Mouse (Mus musculus): ENCODE data around the gene Ankle1. TPM values are rescaled to one million over a fixed set of nuclear protein-coding genes. Genes with fewer than 3 reads are reported as not detected.

Ankle1 gene
- polyA plus RNA-seq, 1 experiment = 3.3 TPM

DNA sequence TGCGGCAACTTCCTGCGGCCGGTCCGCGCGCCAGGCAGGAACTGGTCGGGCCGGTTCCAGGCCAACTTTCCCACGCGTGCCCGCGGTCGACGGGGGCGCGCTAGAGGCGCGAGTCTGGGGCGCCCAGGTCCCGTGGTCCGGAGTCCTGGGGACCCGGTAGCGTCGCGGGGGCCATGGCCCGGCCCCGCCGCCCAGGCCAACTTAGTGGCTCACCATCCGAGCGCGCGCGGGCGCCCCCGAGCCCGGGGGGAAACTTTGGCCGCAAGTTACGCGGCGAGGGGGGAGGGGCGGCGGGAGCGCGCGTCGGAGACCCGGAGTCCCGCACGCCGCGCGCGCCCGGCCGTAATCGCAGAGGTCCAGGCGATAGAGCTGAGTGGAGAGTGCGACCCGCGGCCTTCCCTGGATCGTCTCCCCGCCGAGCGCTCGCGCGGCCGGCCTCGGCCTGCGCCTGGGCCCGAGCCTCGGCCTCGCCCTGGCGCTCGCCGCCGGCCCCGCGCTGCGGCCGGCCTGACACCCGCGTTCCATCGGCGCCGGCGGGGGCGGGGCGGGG is 24.3 kb upstream of the Ankle1 start, which contains the start of gene Nr2f6:
Gene Nr2f6 (minus strand): TSS at position 540 of the 550 bp plus-strand sequence.
- Histone ChIP-seq H3K4me3 (replicated peaks) (peak within 1 kb of the TSS; percentile 94), H3K27me3 (replicated peaks) (peaks cover 57% of the 10 kb centered on the region), H3K9me3 (no peaks in the 10 kb centered on the region), H3K4me1 (peaks cover 39% of the 10 kb centered on the region), H3K36me3 (replicated peaks; ENCODE audit: low read length) (peaks cover 14% of the 10 kb centered on the region)
- no peak for TF ChIP-seq GATA1 (IDR thresholded peaks at IDR 0.05; ENCODE audit: borderline replicate concordance, low read length)
- no peak for TF ChIP-seq FLI1 (IDR thresholded peaks at IDR 0.05; ENCODE audit: low read length)

DNA sequence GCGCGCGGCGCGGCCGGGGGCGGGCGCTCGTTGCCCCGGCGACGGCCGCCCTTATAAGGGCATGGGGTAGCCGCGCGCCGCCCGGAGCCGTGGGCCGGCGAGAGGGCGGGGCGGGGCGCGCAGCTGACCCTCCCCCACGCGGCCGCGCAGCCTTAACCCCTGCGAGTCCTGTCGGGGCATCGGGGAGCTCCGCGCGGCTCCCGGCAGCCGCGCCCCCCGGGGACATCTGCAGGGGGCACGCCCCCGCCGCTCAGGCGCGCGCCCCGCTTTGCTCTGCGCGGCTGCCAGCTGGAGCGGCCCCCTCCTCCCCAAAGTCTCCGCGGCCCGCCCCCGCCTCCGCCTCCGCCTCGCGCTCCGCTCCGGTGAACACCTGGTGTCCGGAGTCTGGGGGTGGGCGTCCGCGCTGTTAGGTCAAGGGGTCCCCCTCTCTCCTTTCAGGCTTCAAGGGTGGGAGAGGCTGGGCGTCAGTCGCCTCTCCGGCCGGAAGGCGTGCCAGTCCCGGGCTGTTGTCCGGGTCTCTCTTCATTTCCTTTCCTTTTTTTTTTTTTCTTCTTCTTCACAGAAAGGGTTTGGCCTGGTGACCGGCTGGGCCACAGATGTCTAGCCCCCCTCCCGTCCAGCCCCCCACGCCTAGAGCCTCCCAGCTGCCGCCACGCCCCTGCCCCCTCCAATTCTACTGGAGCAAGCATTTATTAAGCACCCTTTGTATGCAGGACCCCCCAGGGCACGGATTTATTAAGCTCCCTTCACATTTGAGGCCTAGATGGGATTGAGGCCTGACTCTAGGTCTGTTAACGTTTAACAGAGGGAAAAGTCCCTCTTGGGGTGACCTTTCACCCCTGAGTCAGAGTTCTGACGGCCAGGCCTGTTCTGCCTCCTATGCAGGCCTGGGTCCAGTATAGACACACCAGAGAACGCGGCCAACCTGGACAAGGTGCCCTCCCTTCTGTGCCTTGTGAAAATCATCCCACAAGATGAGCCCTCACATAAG is 23.5 kb upstream of the Ankle1 start:
- Histone ChIP-seq H3K4me1 (peaks cover 31% of the 10 kb centered on the region), H3K27me3 (replicated peaks) (peaks cover 54% of the 10 kb centered on the region), H3K4me3 (replicated peaks) (peak overlapping the region; percentile 94), H3K36me3 (replicated peaks; ENCODE audit: low read length) (peaks cover 10% of the 10 kb centered on the region), H3K9me3 (no peaks in the 10 kb centered on the region)
- TF ChIP-seq FLI1 (IDR thresholded peaks at IDR 0.05; ENCODE audit: low read length) = no peak
- TF ChIP-seq GATA1 (IDR thresholded peaks at IDR 0.05; ENCODE audit: borderline replicate concordance, low read length) = no peak

DNA sequence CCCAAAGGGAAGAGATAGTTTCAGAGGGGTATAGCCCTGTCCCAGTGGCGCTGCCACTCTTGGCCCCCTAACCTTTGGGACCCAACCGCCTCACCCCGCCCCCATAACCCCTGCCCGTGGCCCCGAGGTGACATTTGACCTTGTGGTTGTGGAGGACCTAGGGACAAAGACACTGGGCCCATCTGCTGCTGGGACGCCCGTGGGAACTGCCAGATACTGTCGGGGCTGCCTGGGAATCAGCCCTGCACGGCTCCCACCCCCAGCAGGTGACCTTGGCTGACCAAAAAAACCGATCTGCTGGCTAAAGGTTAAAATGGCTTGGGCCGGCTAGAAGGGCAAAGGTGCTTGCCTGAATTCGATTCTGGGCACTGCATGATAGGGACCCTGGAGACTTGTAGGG is 22.4 kb upstream of the Ankle1 start:
- TF ChIP-seq GATA1 (IDR thresholded peaks at IDR 0.05; ENCODE audit: borderline replicate concordance, low read length) (no peak), FLI1 (IDR thresholded peaks at IDR 0.05; ENCODE audit: low read length) (no peak)
- Histone ChIP-seq H3K9me3 (no peaks in the 10 kb centered on the region), H3K4me1 (peaks cover 38% of the 10 kb centered on the region), H3K4me3 (replicated peaks) (no peak overlapping the region), H3K27me3 (replicated peaks) (peaks cover 50% of the 10 kb centered on the region), H3K36me3 (replicated peaks; ENCODE audit: low read length) (no peaks in the 10 kb centered on the region)

DNA sequence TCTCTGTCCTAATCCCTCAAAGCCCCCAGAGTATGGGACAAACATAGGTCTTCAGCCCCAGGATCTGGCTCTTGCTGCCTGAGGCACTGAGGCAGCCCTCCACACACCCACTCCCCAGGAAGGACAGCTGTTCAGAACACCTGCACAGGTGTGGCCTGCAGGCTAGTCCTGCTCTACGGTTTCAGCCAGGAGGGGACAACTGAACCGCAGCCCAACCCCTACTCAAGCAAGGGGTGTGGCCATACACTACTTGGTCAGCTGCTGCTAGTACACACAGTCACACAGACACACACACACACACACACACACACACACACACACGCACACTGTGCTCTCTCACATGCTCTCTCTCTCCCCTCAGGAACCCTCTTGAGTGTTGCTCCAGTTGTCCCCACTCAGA is 21.9 kb upstream of the Ankle1 start:
- H3K4me3 ChIP-seq (replicated peaks) = no peak overlapping the region
- H3K27me3 ChIP-seq (replicated peaks) = peaks cover 51% of the 10 kb centered on the region
- H3K4me1 ChIP-seq = peaks cover 41% of the 10 kb centered on the region
- no peaks in the 10 kb centered on the region for H3K9me3 ChIP-seq
- TF ChIP-seq FLI1 (IDR thresholded peaks at IDR 0.05; ENCODE audit: low read length) (no peak), GATA1 (IDR thresholded peaks at IDR 0.05; ENCODE audit: borderline replicate concordance, low read length) (no peak)
- no peaks in the 10 kb centered on the region for H3K36me3 ChIP-seq (replicated peaks; ENCODE audit: low read length)

DNA sequence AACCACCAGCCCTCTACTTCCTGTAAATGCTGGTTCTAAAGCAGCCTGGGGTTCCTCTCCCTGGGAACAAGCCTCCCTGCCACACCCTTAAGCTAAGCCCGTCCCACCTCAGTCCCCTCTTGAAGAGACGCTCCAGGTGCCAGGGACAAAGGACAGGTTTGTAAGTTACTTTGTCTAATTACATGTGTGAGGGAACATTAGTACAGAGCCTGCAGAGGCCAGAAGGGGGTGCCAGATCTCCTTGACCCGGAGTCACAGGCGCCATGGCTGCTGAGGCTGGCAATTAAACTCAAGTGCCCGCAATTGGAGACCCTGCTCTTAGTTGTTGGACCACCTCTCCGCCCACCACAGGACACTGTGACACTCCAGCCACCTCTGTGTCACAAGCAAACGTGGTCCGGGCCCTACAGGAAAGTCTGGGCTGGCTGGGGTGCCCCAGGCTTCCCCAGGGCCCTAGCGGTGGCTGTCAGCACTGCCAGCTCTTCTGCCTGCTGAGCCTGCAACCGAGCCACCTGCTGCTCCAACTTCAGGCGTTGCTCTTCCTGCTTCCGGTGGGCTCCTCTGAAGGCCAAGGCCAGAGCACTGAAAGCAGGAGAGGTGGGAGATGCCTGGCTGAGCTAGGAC is 20.5 kb upstream of the Ankle1 start:
- no peak for TF ChIP-seq GATA1 (IDR thresholded peaks at IDR 0.05; ENCODE audit: borderline replicate concordance, low read length)
- no peak for TF ChIP-seq FLI1 (IDR thresholded peaks at IDR 0.05; ENCODE audit: low read length)
- Histone ChIP-seq H3K9me3 (0 out of 2 replicates have a peak, but pooled peaks cover 4% of the 10 kb centered on the region), H3K4me3 (replicated peaks) (no peak overlapping the region), H3K27me3 (replicated peaks) (peaks cover 43% of the 10 kb centered on the region), H3K36me3 (replicated peaks; ENCODE audit: low read length) (no peaks in the 10 kb centered on the region), H3K4me1 (peaks cover 29% of the 10 kb centered on the region)

DNA sequence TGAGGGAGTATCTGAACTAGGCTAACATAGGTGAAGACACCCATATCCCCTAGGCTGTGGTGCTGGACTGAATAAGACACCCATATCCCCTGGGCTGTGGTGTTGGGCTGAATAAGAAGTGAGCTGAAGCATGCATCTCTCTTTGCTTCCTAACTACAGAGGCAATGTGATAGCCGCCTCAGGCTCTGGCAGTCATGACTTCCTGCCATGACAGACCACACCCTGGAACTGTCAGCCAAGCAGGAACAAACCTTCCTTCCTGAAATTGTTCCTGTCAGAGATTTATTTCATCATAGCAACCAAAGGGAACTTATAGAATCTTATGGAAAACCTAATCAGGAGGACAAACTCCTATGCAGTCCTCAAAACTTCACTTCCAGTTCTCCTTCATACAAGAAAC is 17.5 kb upstream of the Ankle1 start:
- peaks cover 4% of the 10 kb centered on the region; the same call in 1 of the 2 replicates for H3K9me3 ChIP-seq
- no peaks in the 10 kb centered on the region for H3K36me3 ChIP-seq (replicated peaks; ENCODE audit: low read length)
- no peak overlapping the region for H3K4me3 ChIP-seq (replicated peaks)
- H3K27me3 ChIP-seq (replicated peaks) = peaks cover 29% of the 10 kb centered on the region
- peaks cover 16% of the 10 kb centered on the region for H3K4me1 ChIP-seq
- TF ChIP-seq GATA1 (IDR thresholded peaks at IDR 0.05; ENCODE audit: borderline replicate concordance, low read length) (no peak), FLI1 (IDR thresholded peaks at IDR 0.05; ENCODE audit: low read length) (no peak)

DNA sequence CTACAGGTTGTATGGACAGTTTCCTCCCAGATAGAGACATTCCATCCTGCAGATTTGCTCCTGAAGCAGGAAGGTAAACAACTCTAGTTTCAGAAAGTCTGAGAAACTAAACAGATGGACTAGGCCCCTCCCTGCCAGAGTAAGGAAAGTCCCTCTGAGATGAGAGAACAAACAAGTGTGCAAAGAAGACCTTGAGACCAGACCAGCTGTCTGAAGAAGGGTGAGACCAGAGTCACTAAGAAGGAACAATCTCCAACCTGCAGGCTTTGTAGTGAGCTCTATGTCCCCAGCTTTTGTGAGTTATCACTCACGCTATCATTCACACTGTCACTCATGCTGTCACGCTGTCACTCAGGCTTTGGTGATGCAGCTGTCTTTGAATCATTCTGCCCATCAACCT is 14.1 kb upstream of the Ankle1 start:
- Histone ChIP-seq H3K27me3 (replicated peaks) (peaks cover 23% of the 10 kb centered on the region), H3K4me1 (peaks cover 41% of the 10 kb centered on the region), H3K9me3 (peaks cover 9% of the 10 kb centered on the region; the same call in 1 of the 2 replicates), H3K4me3 (replicated peaks) (no peak overlapping the region), H3K36me3 (replicated peaks; ENCODE audit: low read length) (no peaks in the 10 kb centered on the region)
- no peak for TF ChIP-seq GATA1 (IDR thresholded peaks at IDR 0.05; ENCODE audit: borderline replicate concordance, low read length)
- TF ChIP-seq FLI1 (IDR thresholded peaks at IDR 0.05; ENCODE audit: low read length) = no peak

DNA sequence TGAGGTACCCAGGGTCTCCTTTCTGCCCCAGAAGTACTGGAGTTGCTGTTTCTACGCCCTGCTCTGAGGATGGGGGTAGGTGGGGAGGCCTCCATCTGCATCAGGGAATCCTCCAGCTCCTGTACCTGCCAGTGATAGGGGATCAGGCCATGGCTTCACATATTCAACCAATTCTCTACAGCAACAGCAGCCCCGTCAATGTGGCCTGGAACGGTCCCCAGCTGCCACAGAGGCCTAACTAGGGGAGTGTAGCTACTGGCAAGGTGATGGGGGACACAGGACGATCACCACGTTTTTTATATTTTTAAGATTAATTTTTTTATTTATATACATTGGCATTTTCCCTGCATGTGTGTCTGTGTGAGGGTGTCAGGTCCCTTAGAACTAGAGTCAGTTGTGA is 13.4 kb upstream of the Ankle1 start:
- peaks cover 46% of the 10 kb centered on the region for H3K4me1 ChIP-seq
- no peak overlapping the region for H3K4me3 ChIP-seq (replicated peaks)
- peaks cover 19% of the 10 kb centered on the region for H3K27me3 ChIP-seq (replicated peaks)
- TF ChIP-seq FLI1 (IDR thresholded peaks at IDR 0.05; ENCODE audit: low read length) (no peak), GATA1 (IDR thresholded peaks at IDR 0.05; ENCODE audit: borderline replicate concordance, low read length) (no peak)
- peaks cover 9% of the 10 kb centered on the region; the same call in 1 of the 2 replicates for H3K9me3 ChIP-seq
- no peaks in the 10 kb centered on the region for H3K36me3 ChIP-seq (replicated peaks; ENCODE audit: low read length)

DNA sequence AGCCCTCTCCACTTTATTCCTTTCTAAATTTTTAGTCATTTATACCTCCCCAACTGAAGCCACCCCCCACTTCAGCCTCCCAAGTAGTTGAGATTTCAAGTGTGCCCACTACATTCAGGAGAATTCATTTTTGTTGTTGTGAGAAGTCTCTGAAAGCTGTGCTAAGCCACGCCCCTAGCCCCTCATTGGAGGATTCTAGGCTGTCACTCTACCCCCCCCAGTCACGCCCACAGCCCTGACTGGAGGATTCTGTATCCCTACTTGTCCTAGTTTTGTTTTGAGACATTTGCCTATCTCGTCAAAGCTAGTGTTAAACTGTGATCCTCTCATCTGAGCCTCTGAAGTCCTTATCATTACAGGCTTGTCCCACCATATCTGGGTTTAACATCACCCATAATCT is 12.9 kb upstream of the Ankle1 start:
- Histone ChIP-seq H3K4me3 (replicated peaks) (no peak overlapping the region), H3K27me3 (replicated peaks) (peaks cover 19% of the 10 kb centered on the region), H3K4me1 (peaks cover 48% of the 10 kb centered on the region), H3K36me3 (replicated peaks; ENCODE audit: low read length) (peaks cover 4% of the 10 kb centered on the region), H3K9me3 (peaks cover 9% of the 10 kb centered on the region; the same call in 1 of the 2 replicates)
- TF ChIP-seq GATA1 (IDR thresholded peaks at IDR 0.05; ENCODE audit: borderline replicate concordance, low read length) (no peak), FLI1 (IDR thresholded peaks at IDR 0.05; ENCODE audit: low read length) (no peak)

Measured in megakaryocyte, embryonic 14.5 days (primary cell).